Mouse (Mus musculus): ENCODE data around the gene En1. TPM values are rescaled to one million over a fixed set of nuclear protein-coding genes. Genes with fewer than 3 reads are reported as not detected.

The En1 gene
- polyA plus RNA-seq, 1 experiment from 2014 or later: 1.2 TPM

- Histone ChIP-seq H3K9ac (no peak overlapping the region), H3K36me3 (replicated peaks) (no peaks in the 10 kb centered on the region), H3K4me3 (replicated peaks) (no peak overlapping the region), H3K4me1 (peaks cover 13% of the 10 kb centered on the region; the same call in 1 of the 2 replicates), H3K9me3 (no peaks in the 10 kb centered on the region), H3K27ac (no peak overlapping the region), H3K27me3 (peaks cover 99% of the 10 kb centered on the region), H3K4me2 (no peak overlapping the region)
- ATAC-seq (ENCODE audit: low FRiP score): no peak
- WGBS: 9% methylated on average over 8 of the region's 8 CpGs
Observed at GRCm38 (mm10) chr1:120593236-120593919, 8.8 kb upstream of the En1 start.

DNA sequence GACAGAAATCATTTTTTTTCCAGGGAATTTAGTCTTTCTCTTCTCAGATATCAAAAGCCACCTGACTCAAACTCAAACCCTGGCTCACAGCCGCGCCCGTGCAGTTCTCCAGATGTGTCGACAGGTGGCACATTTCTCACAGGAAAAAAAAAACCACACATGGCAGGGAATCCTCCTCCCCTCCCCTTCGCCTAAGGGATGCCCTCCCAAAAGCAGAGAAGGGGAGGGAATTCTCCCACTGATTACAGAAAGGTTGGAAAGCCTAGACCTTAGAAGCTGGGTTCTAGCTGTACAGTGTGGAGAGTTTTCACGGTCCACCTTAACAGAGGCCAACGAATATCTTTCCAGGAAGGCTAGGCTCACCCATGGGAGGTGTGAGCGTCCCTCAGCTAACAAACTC is 7.6 kb upstream of the En1 start:
- Histone ChIP-seq H3K4me1 (peaks cover 13% of the 10 kb centered on the region; the same call in 1 of the 2 replicates), H3K9me3 (no peaks in the 10 kb centered on the region), H3K4me2 (no peak overlapping the region), H3K27ac (no peak overlapping the region), H3K4me3 (replicated peaks) (no peak overlapping the region), H3K36me3 (replicated peaks) (no peaks in the 10 kb centered on the region), H3K9ac (no peak overlapping the region), H3K27me3 (peaks cover 99% of the 10 kb centered on the region)
- ATAC-seq (ENCODE audit: low FRiP score): no peak
- under 1% methylated on average over 8 of the region's 8 CpGs for WGBS

DNA sequence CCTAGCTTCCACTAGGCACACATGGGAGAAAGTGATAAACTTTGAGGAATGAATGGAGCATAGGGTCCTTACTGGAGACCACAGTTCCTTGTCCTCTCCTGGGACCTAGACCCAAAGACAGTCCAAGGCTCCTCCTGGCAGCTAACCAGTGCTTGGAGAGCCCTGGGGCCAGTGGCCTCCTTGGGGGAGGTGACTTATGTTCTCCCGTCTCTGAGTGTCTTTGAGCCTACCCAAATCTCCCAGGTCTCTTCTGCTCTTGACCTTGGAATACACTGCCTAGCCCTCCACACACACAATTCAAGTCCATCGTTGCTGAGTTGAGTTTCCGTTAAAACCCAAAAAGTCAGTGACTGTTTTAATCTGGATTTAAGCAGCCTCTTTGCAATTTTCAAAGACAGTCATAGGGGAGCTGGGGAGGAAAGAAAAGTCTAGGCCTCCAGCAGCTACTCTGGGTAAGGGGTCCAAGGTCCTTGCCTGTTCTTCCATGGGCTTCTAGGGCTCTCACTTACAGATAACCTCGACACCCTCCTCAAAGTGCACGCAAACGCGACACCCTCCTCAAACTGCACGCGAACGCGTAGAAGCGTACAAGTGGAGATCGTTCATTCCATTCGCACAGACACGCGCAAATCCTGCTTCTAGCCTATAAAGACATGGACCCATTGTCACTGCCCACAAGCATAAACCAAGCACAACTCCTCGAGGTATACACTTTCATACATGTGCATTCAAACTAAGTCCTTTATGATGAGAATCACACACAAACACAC is 6.6 kb upstream of the En1 start:
- Histone ChIP-seq H3K9ac (no peak overlapping the region), H3K4me2 (no peak overlapping the region), H3K36me3 (replicated peaks) (no peaks in the 10 kb centered on the region), H3K27ac (no peak overlapping the region), H3K4me3 (replicated peaks) (no peak overlapping the region), H3K27me3 (peaks cover 100% of the 10 kb centered on the region), H3K4me1 (peaks cover 16% of the 10 kb centered on the region; the same call in 1 of the 2 replicates), H3K9me3 (no peaks in the 10 kb centered on the region)
- 1% methylated on average over 17 of the region's 17 CpGs for WGBS
- no peak for ATAC-seq (ENCODE audit: low FRiP score)

GRCm38 (mm10) chr1:120596319-120596718 is 5.9 kb upstream of the En1 start:
- Histone ChIP-seq H3K9ac (no peak overlapping the region), H3K27ac (no peak overlapping the region), H3K4me2 (peak overlapping the region; percentile 21; the same call in 1 of the 2 replicates), H3K36me3 (replicated peaks) (no peaks in the 10 kb centered on the region), H3K27me3 (peaks cover 100% of the 10 kb centered on the region), H3K4me1 (peaks cover 16% of the 10 kb centered on the region; the same call in 1 of the 2 replicates), H3K9me3 (no peaks in the 10 kb centered on the region), H3K4me3 (replicated peaks) (peak overlapping the region; percentile 7; the same call in 1 of the 2 replicates)
- ATAC-seq (ENCODE audit: low FRiP score): no peak
- 0% methylated on average over 21 of the region's 21 CpGs for WGBS

GRCm38 (mm10) chr1:120596784-120597183 is 5.4 kb upstream of the En1 start:
- Histone ChIP-seq H3K4me1 (peaks cover 17% of the 10 kb centered on the region), H3K4me2 (peak overlapping the region; percentile 21), H3K27ac (no peak overlapping the region), H3K9me3 (no peaks in the 10 kb centered on the region), H3K36me3 (replicated peaks) (no peaks in the 10 kb centered on the region), H3K27me3 (peaks cover 100% of the 10 kb centered on the region), H3K4me3 (replicated peaks) (peak overlapping the region; percentile 7; the same call in 1 of the 2 replicates), H3K9ac (no peak overlapping the region)
- ATAC-seq (ENCODE audit: low FRiP score): no peak
- WGBS: under 1% methylated on average over 19 of the region's 19 CpGs

- H3K27ac ChIP-seq: no peak overlapping the region
- no peak overlapping the region for H3K4me2 ChIP-seq
- WGBS: under 1% methylated on average over 11 of the region's 11 CpGs
- no peak overlapping the region for H3K9ac ChIP-seq
- ATAC-seq (ENCODE audit: low FRiP score): no peak
- H3K36me3 ChIP-seq (replicated peaks): no peaks in the 10 kb centered on the region
- peaks cover 22% of the 10 kb centered on the region for H3K4me1 ChIP-seq
- no peaks in the 10 kb centered on the region for H3K9me3 ChIP-seq
- no peak overlapping the region for H3K4me3 ChIP-seq (replicated peaks)
- peaks cover 100% of the 10 kb centered on the region for H3K27me3 ChIP-seq
Observed at GRCm38 (mm10) chr1:120597271-120597670, 4.9 kb upstream of the En1 start.

DNA sequence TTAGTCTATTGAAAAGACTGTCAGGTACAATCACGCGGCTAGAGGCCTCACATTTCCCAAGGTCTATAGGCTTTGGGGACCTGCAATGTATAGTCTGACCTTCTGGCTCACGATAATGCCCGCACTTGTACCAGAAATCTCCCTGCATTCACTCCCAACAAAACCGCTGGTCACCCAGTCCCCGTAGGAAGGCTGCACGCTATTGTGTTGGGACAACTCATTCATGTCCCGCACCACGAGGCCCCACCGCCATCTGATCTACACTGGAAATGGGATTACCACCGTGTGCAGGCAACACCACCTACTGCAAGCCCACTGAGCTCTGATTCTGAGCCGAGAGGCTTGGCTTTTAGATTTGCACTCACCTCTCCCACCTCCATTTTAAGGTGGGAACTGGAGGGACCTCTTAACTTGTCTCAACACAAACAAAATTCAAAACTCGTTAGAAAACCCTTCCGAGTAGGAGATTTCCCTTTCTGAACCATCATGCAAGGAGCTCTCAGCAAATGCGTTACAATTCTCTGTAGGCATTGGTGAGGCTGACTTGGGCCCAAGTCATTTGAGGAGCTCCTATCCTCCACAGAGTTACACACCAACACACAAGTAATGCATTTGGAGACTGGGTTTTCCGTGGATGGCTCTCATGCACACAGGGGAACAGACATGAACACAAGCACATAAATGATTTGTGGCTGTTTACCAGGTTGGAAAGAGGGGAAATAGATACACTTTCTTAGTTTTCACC is 3.9 kb upstream of the En1 start:
- WGBS: under 1% methylated on average over 16 of the region's 16 CpGs
- H3K27me3 ChIP-seq: peaks cover 98% of the 10 kb centered on the region
- no peaks in the 10 kb centered on the region for H3K9me3 ChIP-seq
- H3K4me1 ChIP-seq: peaks cover 30% of the 10 kb centered on the region
- H3K27ac ChIP-seq: no peak overlapping the region
- H3K4me3 ChIP-seq (replicated peaks): no peak overlapping the region
- H3K4me2 ChIP-seq: no peak overlapping the region
- H3K36me3 ChIP-seq (replicated peaks): no peaks in the 10 kb centered on the region
- no peak overlapping the region for H3K9ac ChIP-seq
- no peak for ATAC-seq (ENCODE audit: low FRiP score)

DNA sequence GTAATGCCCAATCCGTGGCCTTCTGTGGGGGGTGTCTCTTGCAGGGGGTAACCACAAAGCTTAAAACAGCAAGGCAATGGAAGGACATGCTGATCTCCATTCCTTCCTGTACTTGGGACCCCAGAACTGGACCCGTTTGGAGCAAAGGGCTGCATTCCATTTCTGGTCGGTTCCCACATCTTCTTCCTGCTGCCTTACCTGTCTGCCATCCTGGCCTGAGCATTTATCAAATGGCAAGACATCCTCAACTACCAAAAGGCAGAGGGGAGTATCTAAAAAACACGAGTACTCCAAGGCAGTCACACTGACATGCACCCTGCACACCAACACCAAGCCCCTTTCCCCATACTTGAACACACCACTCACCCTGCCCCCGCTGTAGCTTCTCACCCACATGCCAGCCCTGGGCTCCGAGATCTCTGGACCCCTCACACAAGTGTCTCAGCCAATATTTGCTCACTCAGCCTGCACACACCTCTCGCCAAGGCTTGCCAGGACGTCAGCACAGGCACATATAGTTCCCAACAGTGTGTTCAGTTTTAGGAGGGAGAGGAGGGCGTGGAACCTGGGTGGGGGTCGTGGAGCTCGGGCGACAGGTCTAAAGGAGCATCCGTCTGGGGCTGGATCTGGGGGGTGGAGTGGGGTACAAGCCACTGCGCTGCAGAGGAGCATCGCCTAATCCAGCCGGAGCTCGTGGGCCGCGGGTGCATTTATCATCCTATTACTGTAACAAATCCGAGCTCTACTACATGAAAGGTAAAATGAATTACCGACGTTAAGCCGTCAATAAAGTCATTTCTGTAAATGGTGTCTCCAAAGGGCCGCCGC is 2.7 kb upstream of the En1 start:
- Histone ChIP-seq H3K4me2 (no peak overlapping the region), H3K9ac (no peak overlapping the region)

DNA sequence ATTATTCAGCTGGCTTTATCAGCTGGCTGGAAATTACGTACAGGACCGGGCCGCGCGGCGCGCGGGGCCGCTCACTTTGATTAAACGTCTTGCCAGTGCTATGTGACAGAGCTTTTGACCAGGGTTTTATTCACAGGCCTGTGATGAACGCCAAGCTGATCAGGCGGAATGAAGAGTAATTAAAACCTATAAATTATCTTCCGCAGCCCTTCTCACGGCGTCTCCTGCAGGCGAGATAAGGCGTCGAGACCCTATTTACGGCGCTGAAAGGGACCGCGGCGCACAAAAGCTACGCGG is 2.1 kb upstream of the En1 start:
- no peak overlapping the region for H3K27ac ChIP-seq
- ATAC-seq (ENCODE audit: low FRiP score): no peak
- no peak overlapping the region for H3K4me2 ChIP-seq

More for the DNA sequence above, 2.7 kb upstream of the En1 start:
- Histone ChIP-seq H3K4me1 (peaks cover 34% of the 10 kb centered on the region), H3K27ac (no peak overlapping the region), H3K36me3 (replicated peaks) (no peaks in the 10 kb centered on the region), H3K9me3 (no peaks in the 10 kb centered on the region), H3K4me3 (replicated peaks) (no peak overlapping the region), H3K27me3 (peaks cover 98% of the 10 kb centered on the region)
- WGBS: 1% methylated on average over 25 of the region's 25 CpGs
- no peak for ATAC-seq (ENCODE audit: low FRiP score)

DNA sequence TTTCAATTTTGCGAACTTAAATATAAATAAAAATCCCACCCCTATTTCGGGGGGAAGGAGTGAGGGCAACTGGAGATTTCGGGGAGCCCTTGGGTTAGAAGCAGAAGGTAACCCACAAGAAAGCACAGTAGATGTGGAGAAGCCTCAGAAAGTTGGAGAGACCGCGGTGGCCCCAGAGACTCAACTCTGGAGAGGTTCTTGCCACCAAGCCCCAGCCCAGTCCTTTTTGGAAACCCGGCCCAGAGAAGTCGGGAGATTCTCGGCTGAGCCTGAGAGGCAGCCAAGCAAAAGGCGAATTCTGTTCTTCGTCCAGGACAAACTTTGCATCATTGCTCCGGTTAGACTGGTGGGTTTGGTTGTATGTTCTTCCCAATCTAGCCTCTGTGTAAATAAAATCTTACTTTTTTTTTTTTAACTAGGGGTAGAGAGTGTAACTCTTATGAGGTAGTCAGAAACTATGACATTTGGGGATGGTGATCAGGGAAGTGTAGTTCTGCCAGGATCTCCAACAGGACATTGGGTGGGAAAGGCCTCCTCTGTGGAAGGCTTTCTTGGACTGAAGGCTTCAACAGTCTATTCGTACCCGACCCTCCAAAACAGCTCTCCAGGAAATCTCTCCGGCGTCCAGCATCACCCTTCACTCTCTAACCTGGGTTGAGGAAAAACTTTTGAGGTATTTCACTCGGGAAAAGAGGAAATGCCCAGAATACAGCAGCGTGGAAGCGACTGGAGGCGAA is 1.5 kb upstream of the En1 start:
- H3K27me3 ChIP-seq: peaks cover 98% of the 10 kb centered on the region
- no peak overlapping the region for H3K9ac ChIP-seq
- H3K4me1 ChIP-seq: peaks cover 34% of the 10 kb centered on the region
- H3K4me2 ChIP-seq: no peak overlapping the region
- H3K9me3 ChIP-seq: no peaks in the 10 kb centered on the region
- no peak overlapping the region for H3K27ac ChIP-seq
- H3K36me3 ChIP-seq (replicated peaks): no peaks in the 10 kb centered on the region
- H3K4me3 ChIP-seq (replicated peaks): no peak overlapping the region
- WGBS: under 1% methylated on average over 19 of the region's 19 CpGs
- ATAC-seq (ENCODE audit: low FRiP score): no peak

More for the DNA sequence above, 2.1 kb upstream of the En1 start:
- peaks cover 98% of the 10 kb centered on the region for H3K27me3 ChIP-seq
- peaks cover 34% of the 10 kb centered on the region for H3K4me1 ChIP-seq
- H3K36me3 ChIP-seq (replicated peaks): no peaks in the 10 kb centered on the region
- no peak overlapping the region for H3K4me3 ChIP-seq (replicated peaks)
- WGBS: under 1% methylated on average over 25 of the region's 25 CpGs
- no peak overlapping the region for H3K9ac ChIP-seq
- no peaks in the 10 kb centered on the region for H3K9me3 ChIP-seq

- no peaks in the 10 kb centered on the region for H3K36me3 ChIP-seq (replicated peaks)
- H3K27me3 ChIP-seq: peaks cover 98% of the 10 kb centered on the region
- H3K4me2 ChIP-seq: peak overlapping the region; percentile 46; the same call in 1 of the 2 replicates
- H3K4me3 ChIP-seq (replicated peaks): no peak overlapping the region
- H3K4me1 ChIP-seq: peaks cover 31% of the 10 kb centered on the region
- ATAC-seq (ENCODE audit: low FRiP score): no peak
- 1% methylated on average over 16 of the region's 16 CpGs for WGBS
- no peaks in the 10 kb centered on the region for H3K9me3 ChIP-seq
- no peak overlapping the region for H3K9ac ChIP-seq
- no peak overlapping the region for H3K27ac ChIP-seq
Observed at GRCm38 (mm10) chr1:120601253-120601836, 873 bp upstream of the En1 start.

Measured in forebrain, embryonic 12.5 days (tissue).